Mouse (Mus musculus): ENCODE measurements around the gene 3110070M22Rik. TPM values are rescaled to one million over a fixed set of nuclear protein-coding genes. Genes with fewer than 3 reads are reported as not detected.
"Not testable (repeated sequence)": the region's sequence is repeated elsewhere in the genome, so short reads cannot be mapped to it uniquely, and the experiment has no call there.

3110070M22Rik gene
- 7.7 and 13.4 TPM in 2 replicates for total RNA-seq (2014; rRNA removed)
- 1.4 and 2.6 TPM in 2 replicates for polyA plus RNA-seq (2015; fragmentation: Nextera tagmentation; extraction: Ambion mirVana)

- Histone ChIP-seq H3K9me3 (ENCODE audit: low read length) (no peaks in the 10 kb centered on the region; the same call in none of the 2 replicates), H3K4me3 (ENCODE audit: low read length) (no peak within 1 kb of the TSS), H3K4me2 (ENCODE audit: low read depth, low read length) (no peak within 1 kb of the TSS), H3K27me3 (ENCODE audit: insufficient read depth, low read length) (no peaks in the 10 kb centered on the region), H3K4me1 (ENCODE audit: insufficient read depth, low read length) (no peaks in the 10 kb centered on the region), H3K27ac (peak within 1 kb of the TSS; percentile 54; the same call in 1 of the 2 replicates), H3K36me3 (ENCODE audit: insufficient read depth, low read length) (no peaks in the 10 kb centered on the region; the same call in 1 of the 2 replicates), H3K9ac (replicated peaks; ENCODE audit: low read length) (no peak within 1 kb of the TSS)
- no peak for ATAC-seq
- DNase-seq (ENCODE audit: low spot score): peak; percentile 80
- peak; percentile 40 for TF ChIP-seq CTCF (IDR thresholded peaks at IDR 0.05; ENCODE audit: low read depth)
- WGBS: 64% methylated on average over 87 of the region's 87 CpGs
Measured at GRCm38 (mm10) chr13:119487880-119488580, at the start of gene 3110070M22Rik, which contains the start of gene Tmem267. 3110070M22Rik (minus strand) TSS chr13:119488383. Tmem267 (plus strand) TSS chr13:119488039.

- not testable (repeated sequence) for H3K4me2 ChIP-seq (ENCODE audit: low read depth, low read length); H3K36me3 ChIP-seq (ENCODE audit: insufficient read depth, low read length); H3K27me3 ChIP-seq (ENCODE audit: insufficient read depth, low read length); DNase-seq (ENCODE audit: low spot score); H3K9me3 ChIP-seq (ENCODE audit: low read length); H3K4me1 ChIP-seq (ENCODE audit: insufficient read depth, low read length); H3K9ac ChIP-seq (replicated peaks; ENCODE audit: low read length); H3K27ac ChIP-seq; H3K4me3 ChIP-seq (ENCODE audit: low read length)
- peak; percentile 43; the same call in 1 of the 2 replicates for ATAC-seq
- 97% methylated on average over 9 of the region's 22 CpGs for WGBS
Measured at GRCm38 (mm10) chr13:119494938-119495337, 6.8 kb upstream of the 3110070M22Rik start.

GRCm38 (mm10) chr13:119492083-119492482 lies 3.9 kb upstream of the 3110070M22Rik start:
- H3K4me3 ChIP-seq (ENCODE audit: low read length); H3K36me3 ChIP-seq (ENCODE audit: insufficient read depth, low read length); H3K9ac ChIP-seq (replicated peaks; ENCODE audit: low read length); H3K4me1 ChIP-seq (ENCODE audit: insufficient read depth, low read length); H3K9me3 ChIP-seq (ENCODE audit: low read length); H3K27ac ChIP-seq; ATAC-seq; H3K27me3 ChIP-seq (ENCODE audit: insufficient read depth, low read length); H3K4me2 ChIP-seq (ENCODE audit: low read depth, low read length): not testable (repeated sequence)
- WGBS: 93% methylated on average over 10 of the region's 10 CpGs
- peak; percentile 20 for DNase-seq (ENCODE audit: low spot score)

- DNase-seq (ENCODE audit: low spot score): no peak
- H3K27ac ChIP-seq: peak overlapping the region; percentile 54; the same call in 1 of the 2 replicates
- 36% methylated on average over 7 of the region's 7 CpGs for WGBS
Measured at GRCm38 (mm10) chr13:119487354-119487753, 829 bp downstream of the 3110070M22Rik start.

GRCm38 (mm10) chr13:119477789-119478188 lies 10.4 kb downstream of the 3110070M22Rik start:
- no peaks in the 10 kb centered on the region for H3K4me1 ChIP-seq (ENCODE audit: insufficient read depth, low read length)
- no peaks in the 10 kb centered on the region for H3K27me3 ChIP-seq (ENCODE audit: insufficient read depth, low read length)
- H3K27ac ChIP-seq: no peak overlapping the region
- DNase-seq (ENCODE audit: low spot score) (no peak), ATAC-seq (no peak)
- no peak for TF ChIP-seq CTCF (IDR thresholded peaks at IDR 0.05; ENCODE audit: low read depth)
- WGBS: 93% methylated on average over 2 of the region's 2 CpGs
- H3K9ac ChIP-seq (replicated peaks; ENCODE audit: low read length): no peak overlapping the region
- H3K4me2 ChIP-seq (ENCODE audit: low read depth, low read length): no peak overlapping the region
- H3K9me3 ChIP-seq (ENCODE audit: low read length): no peaks in the 10 kb centered on the region
- H3K36me3 ChIP-seq (ENCODE audit: insufficient read depth, low read length): peaks cover 42% of the 10 kb centered on the region
- no peak overlapping the region for H3K4me3 ChIP-seq (ENCODE audit: low read length)

More at GRCm38 (mm10) chr13:119487354-119487753, 829 bp downstream of the 3110070M22Rik start:
- no peak for ATAC-seq
- Histone ChIP-seq H3K27me3 (ENCODE audit: insufficient read depth, low read length) (no peaks in the 10 kb centered on the region), H3K36me3 (ENCODE audit: insufficient read depth, low read length) (no peaks in the 10 kb centered on the region; the same call in 1 of the 2 replicates), H3K4me1 (ENCODE audit: insufficient read depth, low read length) (no peaks in the 10 kb centered on the region), H3K9me3 (ENCODE audit: low read length) (no peaks in the 10 kb centered on the region; the same call in none of the 2 replicates), H3K4me2 (ENCODE audit: low read depth, low read length) (no peak overlapping the region), H3K9ac (replicated peaks; ENCODE audit: low read length) (no peak overlapping the region), H3K4me3 (ENCODE audit: low read length) (no peak overlapping the region)
- TF ChIP-seq CTCF (IDR thresholded peaks at IDR 0.05; ENCODE audit: low read depth): no peak

GRCm38 (mm10) chr13:119476631-119477030 lies 11.6 kb downstream of the 3110070M22Rik start:
- no peak for TF ChIP-seq CTCF (IDR thresholded peaks at IDR 0.05; ENCODE audit: low read depth)
- Histone ChIP-seq H3K27me3 (ENCODE audit: insufficient read depth, low read length) (no peaks in the 10 kb centered on the region), H3K27ac (no peak overlapping the region), H3K9me3 (ENCODE audit: low read length) (no peaks in the 10 kb centered on the region), H3K4me2 (ENCODE audit: low read depth, low read length) (no peak overlapping the region), H3K9ac (replicated peaks; ENCODE audit: low read length) (no peak overlapping the region), H3K4me1 (ENCODE audit: insufficient read depth, low read length) (no peaks in the 10 kb centered on the region), H3K36me3 (ENCODE audit: insufficient read depth, low read length) (peaks cover 50% of the 10 kb centered on the region), H3K4me3 (ENCODE audit: low read length) (no peak overlapping the region)
- DNase-seq (ENCODE audit: low spot score) (peak; percentile 34), ATAC-seq (peak; percentile 32; the same call in 1 of the 2 replicates)
- WGBS: 88% methylated on average over 9 of the region's 9 CpGs

Measured in hindbrain, postnatal 0 days (tissue).